ENCODE assay signal across 1 mouse cellular context in the genomic region with DNA sequence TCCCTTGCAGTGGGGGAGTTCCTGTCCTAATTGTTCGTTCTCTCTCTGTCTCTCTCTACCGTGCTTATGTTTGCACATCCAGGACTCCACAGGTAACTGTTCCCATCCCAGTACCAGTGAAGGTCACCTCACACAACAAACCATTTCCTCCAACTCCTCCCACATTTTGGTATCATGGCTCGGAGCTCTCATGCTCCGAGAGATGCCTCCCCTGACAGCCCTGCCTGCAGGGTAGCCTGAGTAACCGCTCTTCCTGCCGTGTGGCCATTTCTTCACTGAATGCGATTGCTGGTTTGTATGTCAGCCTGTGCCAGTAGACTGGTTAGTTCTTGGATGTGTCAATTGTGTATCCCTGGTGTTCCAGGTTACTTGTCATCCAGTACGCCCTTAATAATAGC.
TF ChIP-seq lines count a peak whose summit lies in the region.

No protein-coding gene starts in this region.

TF ChIP-seq in CH12.LX, 34 proteins besides CTCF, POLR2A, EP300 and RAD21:
- TF ChIP-seq POLR2AphosphoS2 (IDR thresholded peaks at IDR 0.05; ENCODE audit: low read depth, low read length) (0 out of 2 replicates have a peak, but pooled peaks have one; percentile 41), ZMIZ1 (IDR thresholded peaks at IDR 0.05; ENCODE audit: low read depth, low read length) (peak; percentile 41; the same call in 1 of the 2 replicates), HCFC1 (IDR thresholded peaks at IDR 0.05; ENCODE audit: low read depth, low read length) (no peak)
